8 mouse cellular contexts compared by ENCODE assay signal in the genomic region with DNA sequence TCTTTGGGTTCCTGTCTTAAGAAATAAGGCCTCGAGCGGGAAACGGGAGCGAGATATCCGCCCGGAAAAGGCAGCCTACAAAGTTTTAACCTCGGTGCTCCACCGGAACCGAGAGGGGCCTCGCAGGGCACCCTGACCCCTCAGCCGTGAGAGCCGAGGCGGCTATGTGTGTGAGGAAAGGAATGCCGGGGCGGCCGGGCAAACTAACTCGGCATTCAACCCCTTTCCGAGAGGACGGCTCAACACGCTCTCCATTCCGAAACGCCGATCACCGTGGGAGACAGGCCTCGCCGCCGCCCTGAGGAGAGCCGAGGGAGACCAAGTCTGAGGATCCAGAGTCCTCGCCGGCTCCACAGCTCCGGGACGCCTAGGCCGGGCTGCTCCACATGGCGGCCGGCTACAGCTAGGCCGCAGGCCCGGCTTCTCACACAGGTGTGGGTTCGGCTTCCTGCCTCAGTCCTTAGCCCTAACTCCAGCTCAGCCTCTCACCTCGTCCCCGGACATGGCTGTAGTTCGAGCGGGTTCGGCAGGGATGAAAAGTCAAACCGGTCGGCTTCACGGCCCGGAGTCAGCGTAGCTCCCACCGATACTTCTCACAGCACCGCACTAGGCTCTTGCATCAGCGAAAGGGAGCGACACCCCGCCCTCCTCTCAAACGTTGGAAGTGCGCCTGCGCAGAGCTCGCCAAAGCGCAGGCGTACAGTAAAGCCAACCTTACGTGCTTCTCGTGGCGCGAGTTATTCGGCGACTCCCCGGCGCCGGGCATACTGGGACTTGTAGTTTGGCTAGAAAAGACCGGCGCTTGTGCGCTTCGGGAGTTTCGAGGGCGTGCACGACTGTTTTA. TPM values are rescaled to one million over a fixed set of nuclear protein-coding genes. Genes with fewer than 3 reads are reported as not detected.
A peak's percentile ranks its signal among the peaks of the same experiment; 100 is the strongest.
DNase-seq lines count a peak whose midpoint lies in the region; ATAC-seq lines count a peak whose summit lies in the region.

A gene (minus strand): TSS at position 735 of the 844 bp plus-strand sequence.

- H3K27ac ChIP-seq in hindbrain, embryonic 14.5 days, result peak within 1 kb of the TSS; percentile 66

- H3K4me1 ChIP-seq in hindbrain, embryonic 14.5 days (replicated peaks; ENCODE audit: control insufficient read depth, insufficient read depth, low read length), result peaks cover 17% of the 10 kb centered on the region

- H3K4me3 ChIP-seq in hindbrain, embryonic 14.5 days (replicated peaks; ENCODE audit: low read length), result peak within 1 kb of the TSS; percentile 89

- peak within 1 kb of the TSS; percentile 81 for H3K4me2 ChIP-seq in hindbrain, embryonic 14.5 days (replicated peaks)

- under 1% methylated on average over 75 of the region's 75 CpGs for WGBS in hindbrain, embryonic 14.5 days

- peak; percentile 97 for ATAC-seq in hindbrain, embryonic 14.5 days (ENCODE audit: low FRiP score)

- no peaks in the 10 kb centered on the region for H3K9me3 ChIP-seq in hindbrain, embryonic 14.5 days (ENCODE audit: control insufficient read depth, low read length)

- peak; percentile 99 for DNase-seq in R1 (ENCODE audit: low read depth, low spot score)
- peak; percentile 96 to 97 for DNase-seq in cerebellum, postnatal 25 days
- DNase-seq in frontal cortex, postnatal 25 days (ENCODE audit: low spot score in 2 of 2), result peak; percentile 91
- peak; percentile 97 for DNase-seq in hindbrain, embryonic 14.5 days (ENCODE audit: low spot score)
- DNase-seq in layer of hippocampus, postnatal 36 days, result peak; percentile 94 to 96
- DNase-seq in lung, postnatal 36 days, result peak; percentile 97
- peak; percentile 98 for DNase-seq in retina, postnatal 1 day
- peak; percentile 90 to 96 for DNase-seq in urinary bladder, adult 18-20 months (ENCODE audit: low spot score in 2 of 2)

- no peaks in the 10 kb centered on the region; the same call in 1 of the 2 replicates for H3K27me3 ChIP-seq in hindbrain, embryonic 14.5 days (ENCODE audit: control insufficient read depth, insufficient read depth, low read length)

- H3K36me3 ChIP-seq in hindbrain, embryonic 14.5 days (replicated peaks; ENCODE audit: control insufficient read depth, insufficient read depth), result peaks cover 9% of the 10 kb centered on the region

- peak within 1 kb of the TSS; percentile 83 for H3K9ac ChIP-seq in hindbrain, embryonic 14.5 days

RNA-seq across cellular contexts. Expression of the gene that starts here (rescaled TPM):
- 72.7 and 74.2 TPM in 2 replicates for polyA plus RNA-seq in hindbrain, embryonic 14.5 days (2014; fragmentation: Nextera tagmentation; extraction: Ambion mirVana)
- 10 to 100 TPM; 53.5 to 55.3 TPM for total RNA-seq in layer of hippocampus, postnatal 36 days (2021)

Comparison
In these comparisons a context has a peak if more than half of its experiments do, and no peak if none do; other contexts are left out.
1. Peak in every context shown above with its lines: DNase-seq, ATAC-seq, H3K4me3 ChIP-seq and H3K27ac ChIP-seq.